Mouse (Mus musculus) right cerebral cortex, postnatal 14 days (tissue): Measurements from ENCODE around the gene Caml.
"Not testable (repeated sequence)": the region's sequence is repeated elsewhere in the genome, so short reads cannot be mapped to it uniquely, and the experiment has no call there.

Experiments used
- DNase-seq: peaks from one replicate; pipeline ENCODE4 v3.0.0; 2022

Gene Caml

GRCm38 (mm10) chr13:55622649-55623541 is at the start of gene Caml:
TSS of gene Caml (plus strand) at chr13:55623005.
- peak; percentile 77 for DNase-seq

DNA sequence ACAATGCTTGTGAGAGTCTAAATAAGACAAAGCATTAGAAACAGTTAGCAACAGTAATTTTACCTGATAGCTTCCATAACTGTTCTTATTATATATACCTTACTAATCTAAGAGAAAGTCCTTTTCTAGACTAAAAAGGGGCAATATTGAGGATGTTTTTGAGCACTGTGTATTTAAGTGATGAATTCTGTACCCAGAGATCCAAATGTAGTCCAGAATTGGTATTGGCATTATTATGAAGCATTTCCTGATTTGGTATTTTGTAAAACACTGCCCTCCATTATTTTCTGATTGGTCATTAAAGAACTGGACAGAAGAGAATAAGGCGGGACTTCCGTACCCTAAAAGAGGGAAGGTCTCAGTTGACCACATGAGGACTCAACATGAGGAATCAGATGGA is 49.4 kb upstream of the Caml start, which contains the start of gene Tmed9:
Gene Tmed9 (plus strand): TSS at position 301 of the 400 bp plus-strand sequence.
- no peak for DNase-seq

DNA sequence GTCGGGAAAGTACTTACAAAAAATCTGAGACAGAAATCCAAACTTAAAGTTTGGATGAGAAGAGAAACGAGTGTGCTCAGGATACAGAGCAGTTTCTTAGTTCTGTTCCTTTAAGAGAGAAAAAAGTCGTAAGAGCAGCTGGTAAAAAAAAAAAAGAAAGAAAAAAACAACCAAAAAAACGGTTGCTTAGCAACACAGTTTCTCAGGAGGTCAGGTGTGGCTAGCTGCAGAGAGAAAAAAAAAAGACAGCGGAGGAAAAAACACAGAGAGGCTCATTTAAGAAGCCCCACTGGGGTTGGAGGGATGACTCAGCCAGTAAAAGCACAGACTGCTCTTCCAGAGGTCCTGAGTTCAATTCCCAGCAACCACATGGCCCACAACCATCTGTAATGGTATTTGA is 48.5 kb upstream of the Caml start:
- no peak for DNase-seq

GRCm38 (mm10) chr13:55575932-55576331 is 46.9 kb upstream of the Caml start:
- DNase-seq = no peak

DNA sequence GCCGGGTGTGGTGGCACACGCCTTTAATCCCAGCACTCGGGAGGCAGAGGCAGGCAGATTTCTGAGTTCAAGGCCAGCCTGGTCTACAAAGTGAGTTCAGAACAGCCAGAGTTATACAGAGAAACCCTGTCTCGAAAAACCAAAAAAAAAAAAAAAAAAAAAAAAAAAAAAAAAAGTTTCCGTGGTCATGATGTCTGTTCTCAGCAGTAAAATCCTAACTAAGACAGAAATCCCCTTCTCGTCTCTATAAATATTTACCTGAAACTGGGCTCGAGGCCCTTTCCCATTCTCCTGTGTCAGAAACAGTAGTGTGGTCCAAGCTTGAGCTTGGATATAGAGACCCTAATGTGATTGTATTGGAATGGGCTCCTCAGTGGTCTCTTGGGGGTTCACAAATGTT is 45.9 kb upstream of the Caml start:
- DNase-seq = not testable (repeated sequence)

DNA sequence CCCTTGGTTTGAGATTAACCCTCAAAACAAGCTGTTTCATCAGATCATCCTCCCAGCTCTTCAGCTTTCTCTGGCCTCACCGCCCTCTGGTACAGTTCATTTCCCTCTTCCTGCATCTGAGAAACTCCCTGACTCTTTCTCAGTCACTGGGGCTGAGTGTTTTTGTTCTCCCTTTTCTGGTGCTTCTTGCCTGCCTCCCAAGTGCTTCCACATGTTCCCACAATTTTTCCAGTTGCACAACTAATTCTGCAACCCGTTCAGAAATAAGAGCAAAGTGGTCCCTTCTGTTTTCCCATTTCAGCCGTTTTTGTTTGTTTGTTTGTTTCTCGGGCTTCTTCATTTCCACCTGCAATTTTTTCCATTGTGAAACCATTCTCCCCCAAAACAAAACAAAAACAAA is 44.7 kb upstream of the Caml start:
- no peak for DNase-seq

DNA sequence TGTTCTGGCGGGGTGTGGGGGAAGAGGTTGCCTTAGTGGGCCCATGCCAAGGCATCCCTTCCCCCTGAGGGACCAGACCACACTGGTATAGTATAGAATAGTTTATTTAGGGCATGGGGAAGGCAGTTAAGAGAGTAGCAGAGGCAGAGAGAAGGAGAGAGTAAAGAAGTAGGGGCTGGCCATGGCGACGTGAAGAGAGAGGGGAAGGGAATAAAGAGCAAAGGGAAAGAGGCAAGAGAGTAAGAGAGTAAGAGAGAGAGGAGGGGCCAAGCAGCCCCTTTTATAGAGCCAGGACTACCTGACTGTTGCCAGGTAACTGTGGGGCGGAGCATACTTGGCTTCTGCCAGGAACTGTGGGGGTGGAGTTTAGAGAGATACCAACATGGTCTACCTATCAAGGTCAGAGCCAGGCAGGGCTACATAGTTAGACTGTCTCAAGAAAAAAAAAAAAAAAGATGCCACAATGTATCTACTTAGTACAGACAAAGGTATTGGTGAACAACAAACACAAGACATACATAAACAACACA is 30.8 kb upstream of the Caml start:
- no peak for DNase-seq

DNA sequence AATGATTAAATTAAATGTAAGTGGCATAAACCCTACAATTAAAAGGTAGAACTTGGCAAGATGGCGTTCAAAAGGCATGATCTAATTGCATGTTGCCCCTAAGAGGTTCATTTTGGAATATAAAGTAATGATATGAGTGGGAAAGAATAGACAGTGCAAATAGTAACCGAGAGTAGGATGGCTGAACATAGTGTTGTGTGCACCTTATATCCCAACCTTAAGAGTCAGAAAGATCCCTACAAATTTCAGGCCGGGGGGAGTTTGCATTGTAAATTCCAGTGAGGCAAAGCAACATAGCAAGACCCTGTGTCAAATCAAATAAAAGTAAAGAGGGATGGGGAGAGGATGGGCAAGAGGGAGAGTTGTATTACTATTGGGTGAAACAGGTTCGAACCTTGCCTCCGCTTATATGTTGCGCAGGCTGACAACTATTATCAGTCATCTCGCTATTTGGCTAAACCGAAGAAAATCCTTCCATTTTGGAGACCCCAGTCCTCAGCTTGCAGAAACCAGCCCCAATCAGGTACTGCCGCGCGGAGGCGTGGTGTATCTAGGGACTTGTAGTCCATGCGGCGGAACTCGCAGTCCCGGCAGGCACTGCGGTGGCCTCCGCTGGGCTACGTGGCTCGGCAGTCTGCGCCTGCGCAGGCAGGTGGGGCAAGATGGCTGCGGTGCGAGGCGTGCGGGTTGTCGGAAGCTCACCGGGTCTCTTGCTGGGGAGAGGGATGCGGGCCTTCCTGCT is 30.1 kb upstream of the Caml start:
- DNase-seq = peak; percentile 98

DNA sequence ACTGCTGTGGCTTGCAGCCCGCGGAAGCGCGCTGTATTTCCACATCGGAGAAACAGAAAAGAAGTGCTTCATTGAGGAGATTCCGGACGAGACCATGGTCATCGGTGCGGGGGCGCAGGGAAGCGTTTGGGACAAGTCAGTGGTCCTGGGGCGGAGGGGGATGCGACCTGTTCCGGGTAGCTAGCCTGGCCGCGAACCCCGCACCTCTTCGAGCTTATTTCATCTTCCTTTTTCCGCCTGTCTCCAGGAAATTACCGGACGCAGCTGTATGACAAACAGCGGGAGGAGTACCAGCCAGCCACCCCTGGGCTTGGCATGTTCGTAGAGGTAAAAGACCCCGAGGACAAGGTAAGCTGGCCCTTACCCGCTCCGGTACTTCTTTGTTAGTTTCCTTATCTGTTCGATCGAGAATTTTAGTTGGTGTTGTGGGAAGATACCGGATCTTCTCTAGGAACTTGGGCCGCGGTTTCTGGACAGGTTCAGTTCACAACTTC is 29.5 kb upstream of the Caml start:
- no peak for DNase-seq

GRCm38 (mm10) chr13:55595375-55595774 is 27.4 kb upstream of the Caml start:
- DNase-seq = peak; percentile 51

DNA sequence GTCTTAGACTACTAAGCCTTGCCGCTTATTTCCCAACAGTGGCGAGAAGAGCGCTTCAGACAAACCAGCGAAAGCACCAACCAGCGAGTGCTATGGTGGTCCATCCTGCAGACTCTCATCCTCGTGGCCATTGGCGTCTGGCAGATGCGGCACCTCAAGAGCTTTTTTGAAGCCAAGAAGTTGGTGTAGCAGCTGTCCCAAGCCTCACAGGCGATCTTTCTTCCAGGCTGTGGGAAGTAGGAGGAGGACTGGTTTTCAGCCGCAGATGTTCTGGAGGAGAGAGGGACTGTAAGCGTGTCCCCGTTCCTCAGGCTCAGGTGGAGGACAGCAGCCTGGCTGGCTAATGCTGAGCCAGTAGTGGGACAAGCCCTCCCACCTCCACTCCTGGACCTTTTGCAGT is 26.0 kb upstream of the Caml start:
- no peak for DNase-seq

DNA sequence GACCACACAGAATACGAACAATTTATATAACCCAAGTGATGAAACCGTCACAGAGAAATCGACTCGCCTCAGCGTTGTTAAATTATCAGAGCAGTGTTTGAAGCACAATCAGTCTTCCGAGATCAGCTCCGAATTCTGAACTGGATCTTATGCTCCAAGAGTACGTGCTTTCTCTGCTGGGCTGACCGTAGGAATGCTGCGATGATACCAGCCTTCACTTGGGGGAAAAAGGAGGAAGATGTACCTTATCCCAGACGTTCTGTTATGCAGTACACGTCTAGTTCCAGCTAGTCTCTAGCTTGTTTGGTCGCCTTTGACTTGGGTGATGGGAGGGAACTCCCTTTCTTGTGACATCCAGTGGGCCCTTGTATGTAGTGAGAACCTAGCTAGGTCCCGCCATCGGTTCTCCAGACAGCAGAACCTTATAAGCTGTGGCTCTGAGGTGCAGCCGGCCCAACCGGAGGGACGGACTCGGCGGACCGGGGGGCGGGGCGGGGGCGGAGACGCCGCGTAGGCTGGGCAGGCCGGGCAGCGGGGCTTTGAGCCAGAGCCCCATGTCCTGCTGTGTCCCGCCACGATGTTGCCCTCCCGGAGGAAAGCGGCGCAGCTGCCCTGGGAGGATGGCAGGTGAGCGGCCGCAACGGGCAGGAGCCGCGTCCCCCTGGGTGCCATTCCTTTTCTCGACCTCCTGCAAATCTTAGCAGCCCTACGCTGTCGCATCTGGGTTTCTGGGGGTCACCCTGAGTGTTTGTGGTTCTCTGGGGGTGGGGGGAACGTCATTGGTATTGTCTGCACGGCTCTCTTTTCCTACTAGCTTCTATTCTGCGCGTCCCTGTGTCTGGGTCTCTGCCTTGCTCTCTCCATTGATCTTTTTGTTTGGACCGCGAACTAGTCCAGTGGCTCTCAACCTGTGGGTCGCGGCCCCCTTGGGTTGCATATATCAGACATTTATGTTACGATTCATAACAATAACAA is 23.0 kb upstream of the Caml start, which contains the start of gene B4galt7:
Gene B4galt7 (plus strand): TSS at position 331 of the 975 bp plus-strand sequence.
- DNase-seq = peak; percentile 83

- DNase-seq = no peak
Measured at GRCm38 (mm10) chr13:55600657-55601056, 22.1 kb upstream of the Caml start.

- peak; percentile 89 for DNase-seq
Measured at GRCm38 (mm10) chr13:55601611-55602010, 21.2 kb upstream of the Caml start.

DNA sequence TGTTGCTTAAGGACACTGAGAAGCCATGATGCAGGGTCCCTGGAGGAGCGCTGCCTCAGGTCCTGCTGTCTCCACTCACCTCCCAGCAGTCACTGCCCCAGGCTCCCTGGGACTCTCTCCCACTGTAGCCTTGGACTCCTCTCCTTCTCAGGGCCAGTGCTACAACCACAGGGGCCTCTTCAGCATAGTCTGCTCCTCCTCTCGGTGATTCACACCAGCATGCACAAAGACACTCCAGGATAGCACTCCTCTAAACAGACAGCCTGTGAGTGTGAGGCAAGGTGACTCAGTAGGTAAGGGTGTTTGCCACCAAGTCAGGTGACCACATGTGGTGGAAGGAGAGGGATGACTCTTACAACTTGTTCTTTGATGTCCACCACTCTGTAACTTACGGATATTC is 18.2 kb upstream of the Caml start:
- no peak for DNase-seq

DNA sequence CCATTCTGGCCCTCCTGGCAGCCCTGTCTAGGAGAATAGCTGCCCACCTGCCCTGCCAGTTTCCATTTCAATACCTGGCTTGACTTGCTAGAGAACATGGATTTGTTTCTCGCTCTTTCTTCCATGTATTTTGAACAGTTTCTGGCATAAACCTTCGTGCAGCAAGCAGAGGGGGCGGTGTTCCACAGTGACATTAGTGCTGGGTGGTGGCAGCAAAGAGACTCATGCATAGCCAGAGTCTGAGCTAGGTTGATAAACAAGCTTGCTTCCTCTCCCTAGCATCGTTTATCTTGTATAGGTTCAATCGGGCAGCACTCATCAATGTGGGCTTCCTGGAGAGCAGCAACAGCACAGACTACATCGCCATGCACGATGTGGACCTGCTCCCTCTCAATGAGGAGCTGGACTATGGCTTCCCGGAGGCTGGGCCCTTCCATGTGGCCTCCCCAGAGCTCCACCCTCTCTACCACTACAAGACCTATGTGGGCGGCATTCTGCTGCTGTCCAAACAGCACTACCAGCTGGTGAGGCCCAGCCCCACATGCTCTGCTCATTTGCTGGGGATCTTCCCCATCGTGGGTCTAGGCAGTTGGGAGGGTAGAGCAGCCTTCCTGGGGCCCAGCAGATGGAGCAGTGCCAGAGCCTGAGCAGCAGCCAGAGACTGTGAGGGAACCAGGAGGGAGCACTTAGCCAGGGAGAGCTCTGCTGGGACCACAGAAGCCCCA is 15.7 kb upstream of the Caml start:
- DNase-seq = no peak

DNA sequence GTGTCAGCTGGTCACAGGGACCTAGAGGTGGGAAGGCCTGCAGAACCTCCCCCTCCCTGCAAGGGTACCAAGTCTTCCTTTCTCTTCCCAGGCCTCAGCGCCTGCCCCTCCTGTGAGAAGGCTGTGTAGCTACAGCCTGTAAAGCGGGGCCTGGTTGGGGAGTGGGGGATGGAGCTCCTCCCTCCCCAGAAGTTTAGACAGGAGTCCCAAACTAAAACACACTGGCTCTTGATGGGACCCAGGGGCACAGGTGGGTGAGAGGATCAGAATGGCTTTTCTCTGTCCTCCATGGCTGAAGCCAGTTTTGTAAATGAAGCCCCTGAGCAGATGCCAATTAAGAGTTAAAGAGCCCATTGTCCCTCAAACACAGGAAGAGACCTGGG is 15.2 kb upstream of the Caml start:
- no peak for DNase-seq

- DNase-seq = no peak
Measured at GRCm38 (mm10) chr13:55611996-55612395, 10.8 kb upstream of the Caml start.

DNA sequence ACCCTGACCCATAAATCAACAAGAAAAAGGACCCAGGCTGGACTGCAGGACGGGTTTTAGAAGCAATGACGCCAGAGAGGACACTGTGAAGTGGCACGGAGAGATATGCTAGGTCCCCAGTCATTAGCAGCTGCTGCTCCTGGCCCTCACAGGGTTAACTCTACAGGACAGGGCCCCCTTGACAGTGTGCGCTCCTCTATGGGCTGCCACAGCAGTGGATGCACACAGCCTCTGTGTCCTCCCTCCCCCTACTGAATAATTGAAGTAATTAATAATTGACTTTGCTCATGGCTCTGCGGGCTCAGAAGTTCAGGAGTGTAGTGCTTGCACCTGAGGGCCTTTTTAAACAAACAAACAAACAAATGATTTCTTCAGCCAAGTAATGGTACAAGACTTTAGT is 9.3 kb upstream of the Caml start:
- no peak for DNase-seq

DNA sequence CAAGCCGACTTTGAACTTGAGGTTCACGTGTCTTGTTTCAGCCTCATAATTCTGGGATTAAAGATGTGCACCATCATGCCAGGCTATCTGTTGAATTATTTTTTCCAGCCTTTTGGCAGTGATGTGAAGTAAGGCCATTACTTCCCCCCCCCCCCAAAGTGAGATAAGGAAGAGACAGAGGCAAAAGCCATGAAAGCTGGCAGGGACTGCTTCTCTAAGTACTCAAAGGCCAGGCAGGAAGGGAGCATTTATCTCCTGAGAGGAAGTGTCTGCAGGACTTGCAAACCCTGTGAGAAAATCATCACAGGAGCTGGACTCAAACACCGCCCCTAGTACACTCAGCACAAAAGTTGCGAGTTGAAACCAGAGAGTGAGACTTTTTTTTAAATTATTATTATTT is 3.5 kb upstream of the Caml start:
- DNase-seq = no peak

GRCm38 (mm10) chr13:55620275-55620674 is 2.5 kb upstream of the Caml start:
- no peak for DNase-seq
